12 mouse cellular contexts compared by ENCODE assay signal in the genomic region with DNA sequence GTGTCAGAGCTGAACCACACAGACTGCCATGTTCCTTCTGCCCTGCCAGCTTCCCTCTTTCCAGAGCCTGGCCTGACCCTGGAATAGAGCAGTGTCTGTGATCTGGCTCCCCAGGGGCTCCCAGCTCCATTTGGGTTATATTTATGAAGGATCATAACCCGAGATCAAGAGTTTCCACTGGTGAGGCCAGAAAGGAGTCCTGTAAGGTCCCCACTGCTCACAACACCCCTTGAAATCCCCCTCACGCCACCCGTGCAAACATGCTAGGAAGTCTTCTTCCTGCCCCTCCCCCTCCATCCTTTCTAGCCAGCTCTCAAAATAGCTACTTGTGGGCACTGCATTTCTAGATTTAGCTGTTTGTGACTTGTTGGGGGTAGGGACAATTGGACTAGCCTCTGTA. TPM values are rescaled to one million over a fixed set of nuclear protein-coding genes. Genes with fewer than 3 reads are reported as not detected.
A peak's percentile ranks its signal among the peaks of the same experiment; 100 is the strongest.
DNase-seq lines count a peak whose midpoint lies in the region; ATAC-seq and TF ChIP-seq lines count a peak whose summit lies in the region.
"Had no signal": no experiment of that assay in that cellular context is flagged by ENCODE, and none has a peak within 500 bp of the region (broad histone marks: within the 10 kb centered on the region; RNA-seq: fewer than 3 reads in every experiment).

No protein-coding gene starts in this region.

- H3K27ac ChIP-seq in liver, postnatal 0 days (ENCODE audit: low read depth) = no peak overlapping the region
- no peak overlapping the region for H3K27ac ChIP-seq in liver, embryonic 11.5 days (ENCODE audit: low read depth, low read length)
- H3K27ac ChIP-seq in heart, embryonic 16.5 days (ENCODE audit: low read length) = peak overlapping the region; percentile 82
- peak overlapping the region; percentile 97 for H3K27ac ChIP-seq in macrophage
- H3K27ac ChIP-seq: hindbrain, embryonic 12.5 days had no signal

- no peak for DNase-seq in liver, postnatal 0 days
- DNase-seq in liver, embryonic 11.5 days (ENCODE audit: low spot score) = no peak
- DNase-seq in gastrocnemius, postnatal 25 days = peak; percentile 19
- no peak for DNase-seq in testis, postnatal 10 days (ENCODE audit: low spot score)

- H3K27me3 ChIP-seq in liver, postnatal 0 days (ENCODE audit: insufficient read depth, low read length) = no peaks in the 10 kb centered on the region
- H3K27me3 ChIP-seq in liver, embryonic 11.5 days (replicated peaks; ENCODE audit: control insufficient read depth, insufficient read depth, low read length) = no peaks in the 10 kb centered on the region
- H3K27me3 ChIP-seq in heart, embryonic 16.5 days (ENCODE audit: control insufficient read depth, insufficient read depth, low read length) = no peaks in the 10 kb centered on the region
- H3K27me3 ChIP-seq: hindbrain, embryonic 12.5 days; Patski had no signal

- ATAC-seq in liver, postnatal 0 days = 0 out of 2 replicates have a peak, but pooled peaks have one; percentile 17
- ATAC-seq in liver, embryonic 11.5 days (replicated peaks; ENCODE audit: low FRiP score) = no peak
- peak; percentile 70 for ATAC-seq in heart, embryonic 16.5 days (replicated peaks; ENCODE audit: extremely low read depth, insufficient read depth, low FRiP score)
- no peak for ATAC-seq in monocyte, adult 5-6 weeks (replicated peaks; ENCODE audit: insufficient number of reproducible peaks, low FRiP score, low TSS enrichment, poor library complexity, severe bottlenecking)
- ATAC-seq: Patski had no signal

- 43% methylated on average over 3 of the region's 3 CpGs for WGBS in liver, postnatal 0 days (ENCODE audit: insufficient replicate concordance)
- 34% methylated on average over 3 of the region's 3 CpGs for WGBS in liver, embryonic 11.5 days
- WGBS in heart, embryonic 16.5 days = 22% methylated on average over 3 of the region's 3 CpGs
- WGBS in macrophage (ENCODE audit: missing documents) = 3% methylated on average over 3 of the region's 3 CpGs

- peaks cover 3% of the 10 kb centered on the region; the same call in 1 of the 2 replicates for H3K4me1 ChIP-seq in liver, postnatal 0 days (ENCODE audit: insufficient read depth)
- peaks cover 3% of the 10 kb centered on the region; the same call in 1 of the 2 replicates for H3K4me1 ChIP-seq in liver, embryonic 11.5 days (replicated peaks; ENCODE audit: control insufficient read depth, insufficient read depth, low read length)
- peaks cover 30% of the 10 kb centered on the region for H3K4me1 ChIP-seq in heart, embryonic 16.5 days (ENCODE audit: control insufficient read depth, insufficient read depth, low read length)

- no peaks in the 10 kb centered on the region for H3K9me3 ChIP-seq in liver, postnatal 0 days (ENCODE audit: low read length)
- no peaks in the 10 kb centered on the region for H3K9me3 ChIP-seq in liver, embryonic 11.5 days (ENCODE audit: control insufficient read depth, low read length)
- no peaks in the 10 kb centered on the region for H3K9me3 ChIP-seq in heart, embryonic 16.5 days (replicated peaks; ENCODE audit: control insufficient read depth, low read length)
- H3K9me3 ChIP-seq: hindbrain, embryonic 12.5 days had no signal

- no peaks in the 10 kb centered on the region for H3K36me3 ChIP-seq in liver, postnatal 0 days (replicated peaks; ENCODE audit: insufficient read depth, low read length)
- H3K36me3 ChIP-seq in liver, embryonic 11.5 days (ENCODE audit: control insufficient read depth, insufficient read depth, low read length) = no peaks in the 10 kb centered on the region
- no peaks in the 10 kb centered on the region for H3K36me3 ChIP-seq in heart, embryonic 16.5 days (ENCODE audit: control insufficient read depth, insufficient read depth)
- no peaks in the 10 kb centered on the region for H3K36me3 ChIP-seq in macrophage (ENCODE audit: inconsistent target)
- H3K36me3 ChIP-seq: hindbrain, embryonic 12.5 days had no signal

- no peak overlapping the region for H3K4me3 ChIP-seq in liver, postnatal 0 days (ENCODE audit: low read depth, low read length)
- no peak overlapping the region for H3K4me3 ChIP-seq in liver, embryonic 11.5 days (ENCODE audit: low read depth, low read length)
- no peak overlapping the region for H3K4me3 ChIP-seq in heart, embryonic 16.5 days (ENCODE audit: low read length)
- H3K4me3 ChIP-seq in macrophage (ENCODE audit: inconsistent target) = no peak overlapping the region
- H3K4me3 ChIP-seq: erythroblast, embryonic 14.5 days; hindbrain, embryonic 12.5 days had no signal

- no peak for TF ChIP-seq CTCF in liver, postnatal 0 days (IDR thresholded peaks at IDR 0.05; ENCODE audit: low read depth)

- H3K4me2 ChIP-seq in liver, postnatal 0 days (ENCODE audit: low read depth, low read length) = no peak overlapping the region
- H3K4me2 ChIP-seq in liver, embryonic 11.5 days = no peak overlapping the region
- peak overlapping the region; percentile 16; the same call in 1 of the 2 replicates for H3K4me2 ChIP-seq in heart, embryonic 16.5 days (ENCODE audit: low read depth, low read length)
- H3K4me2 ChIP-seq: hindbrain, embryonic 12.5 days had no signal

- no peak overlapping the region; the same call in 1 of the 2 replicates for H3K9ac ChIP-seq in liver, postnatal 0 days (replicated peaks)
- H3K9ac ChIP-seq in liver, embryonic 11.5 days (ENCODE audit: low read depth, low read length) = no peak overlapping the region
- H3K9ac ChIP-seq in heart, embryonic 16.5 days (ENCODE audit: low read length) = no peak overlapping the region
- H3K9ac ChIP-seq: hindbrain, embryonic 12.5 days had no signal

- peak; percentile 3; the same call in 1 of the 2 replicates for TF ChIP-seq EP300 in liver, postnatal 0 days (IDR thresholded peaks at IDR 0.05; ENCODE audit: low read depth)

- H3K79me2 ChIP-seq in macrophage (ENCODE audit: inconsistent target) = peaks cover 56% of the 10 kb centered on the region

RNA-seq across cellular contexts. Expression of a gene that starts 12.4 kb away (rescaled TPM):
- polyA plus RNA-seq in liver, postnatal 0 days (2015; fragmentation: Nextera tagmentation; extraction: Ambion mirVana) = 6.7 and 8.2 TPM in 2 replicates
- polyA plus RNA-seq in liver, embryonic 11.5 days (2014; fragmentation: Nextera tagmentation; extraction: Ambion mirVana) = 1.2 and 1.9 TPM in 2 replicates
- total RNA-seq in gastrocnemius, postnatal 25 days (2021) = 10 to 100 TPM; 15.0 to 48.8 TPM
- 48.9 and 57.2 TPM in 2 replicates for polyA plus RNA-seq in heart, embryonic 16.5 days (2015; fragmentation: Nextera tagmentation; extraction: Ambion mirVana)
- total RNA-seq in macrophage (2018; cell fraction: chromatin; rRNA removed) = 1 to 10 TPM in 5 of 26 experiments, under 1 TPM in 9, not detected in 12; 0.50 to 5.0 (median 0.83) TPM
- 10 to 100 TPM in 22 of 26 experiments, 1 to 10 TPM in 4; 8.0 to 69.3 (median 26.9) TPM for total RNA-seq in macrophage (2018; cell fraction: cytosol; rRNA removed)
- total RNA-seq in macrophage (2018; cell fraction: nucleus; rRNA removed) = 10 to 100 TPM in 3 of 26 experiments, 1 to 10 TPM in 23; 1.0 to 16.8 (median 4.3) TPM
- 46.6 to 83.8 TPM (median 63.3 TPM) in 3 replicates for polyA plus RNA-seq in macrophage (2018)
- total RNA-seq in monocyte, adult 5-6 weeks (2017) = 0.29 to 2.0 TPM in 2 of 3 replicates, not detected in the other
- polyA plus RNA-seq: erythroblast, embryonic 14.5 days had no signal

RNA-seq across cellular contexts. Expression of a gene that starts 30.1 kb away (rescaled TPM):
- polyA plus RNA-seq in liver, postnatal 0 days (2015; fragmentation: Nextera tagmentation; extraction: Ambion mirVana) = 49.6 and 53.1 TPM in 2 replicates
- polyA plus RNA-seq in liver, embryonic 11.5 days (2014; fragmentation: Nextera tagmentation; extraction: Ambion mirVana) = 0.16 TPM in 2 replicates
- not detected for total RNA-seq in gastrocnemius, postnatal 25 days (2021)
- polyA plus RNA-seq in heart, embryonic 16.5 days (2015; fragmentation: Nextera tagmentation; extraction: Ambion mirVana) = 0.35 and 0.43 TPM in 2 replicates
- total RNA-seq in macrophage (2018; cell fraction: chromatin; rRNA removed) = under 1 TPM in 4 of 26 experiments, not detected in 22; 0.19 to 0.37 (median 0.26) TPM
- total RNA-seq in macrophage (2018; cell fraction: cytosol; rRNA removed) = under 1 TPM in 3 of 26 experiments, not detected in 23; 0.03 to 0.10 (median 0.05) TPM
- under 1 TPM in 5 of 26 experiments, not detected in 21; 0.22 to 0.44 (median 0.34) TPM for total RNA-seq in macrophage (2018; cell fraction: nucleus; rRNA removed)
- 0.13 TPM in 1 of 3 replicates, not detected in the others for polyA plus RNA-seq in macrophage (2018)
- total RNA-seq in monocyte, adult 5-6 weeks (2017) = 0.19 to 0.86 TPM in 2 of 3 replicates, not detected in the other
- total RNA-seq: layer of hippocampus, postnatal 10 days had no signal
- polyA plus RNA-seq: erythroblast, embryonic 14.5 days had no signal

RNA-seq across cellular contexts. Expression of a gene that starts 33.1 kb away (rescaled TPM):
- polyA plus RNA-seq in liver, postnatal 0 days (2015; fragmentation: Nextera tagmentation; extraction: Ambion mirVana) = 0.05 and 0.12 TPM in 2 replicates
- 0.14 TPM in 1 of 2 replicates, not detected in the other for polyA plus RNA-seq in liver, embryonic 11.5 days (2014; fragmentation: Nextera tagmentation; extraction: Ambion mirVana)
- total RNA-seq in gastrocnemius, postnatal 25 days (2021) = 100 to 1,000 TPM in 1 of 2 experiments, 10 to 100 TPM in 1; 99.1 to 120 TPM
- 0.44 and 1.1 TPM in 2 replicates for polyA plus RNA-seq in heart, embryonic 16.5 days (2015; fragmentation: Nextera tagmentation; extraction: Ambion mirVana)
- total RNA-seq in macrophage (2018; cell fraction: chromatin; rRNA removed) = not detected
- total RNA-seq in macrophage (2018; cell fraction: cytosol; rRNA removed) = under 1 TPM in 18 of 26 experiments, not detected in 8; 0.03 to 0.34 (median 0.10) TPM
- not detected for total RNA-seq in macrophage (2018; cell fraction: nucleus; rRNA removed)
- 0.25 TPM in 1 of 3 replicates, not detected in the others for polyA plus RNA-seq in macrophage (2018)
- total RNA-seq in monocyte, adult 5-6 weeks (2017) = not detected in 3 replicates
- total RNA-seq: layer of hippocampus, postnatal 10 days had no signal
- polyA plus RNA-seq: erythroblast, embryonic 14.5 days; neural tube, embryonic 14.5 days had no signal

RNA-seq across cellular contexts. Expression of a gene that starts 33.2 kb away (rescaled TPM):
- 207 and 212 TPM in 2 replicates for polyA plus RNA-seq in liver, postnatal 0 days (2015; fragmentation: Nextera tagmentation; extraction: Ambion mirVana)
- 261 and 281 TPM in 2 replicates for polyA plus RNA-seq in liver, embryonic 11.5 days (2014; fragmentation: Nextera tagmentation; extraction: Ambion mirVana)
- 100 to 1,000 TPM; 692 to 785 TPM for total RNA-seq in gastrocnemius, postnatal 25 days (2021)
- polyA plus RNA-seq in heart, embryonic 16.5 days (2015; fragmentation: Nextera tagmentation; extraction: Ambion mirVana) = 622 and 629 TPM in 2 replicates
- 10 to 100 TPM in 13 of 26 experiments, 1 to 10 TPM in 13; 2.4 to 22.3 (median 9.5) TPM for total RNA-seq in macrophage (2018; cell fraction: chromatin; rRNA removed)
- total RNA-seq in macrophage (2018; cell fraction: cytosol; rRNA removed) = 100 to 1,000 TPM in 21 of 26 experiments, 10 to 100 TPM in 5; 89.9 to 124 (median 112) TPM
- 10 to 100 TPM; 11.5 to 60.4 (median 34.4) TPM for total RNA-seq in macrophage (2018; cell fraction: nucleus; rRNA removed)
- polyA plus RNA-seq in macrophage (2018) = 81.5 to 101 TPM (median 100 TPM) in 3 replicates
- 15.7 to 38.4 TPM (median 25.1 TPM) in 3 replicates for total RNA-seq in monocyte, adult 5-6 weeks (2017)

RNA-seq across cellular contexts. Expression of a gene that starts 38.7 kb away (rescaled TPM):
- 5.7 and 6.6 TPM in 2 replicates for polyA plus RNA-seq in liver, postnatal 0 days (2015; fragmentation: Nextera tagmentation; extraction: Ambion mirVana)
- 32.3 and 32.4 TPM in 2 replicates for polyA plus RNA-seq in liver, embryonic 11.5 days (2014; fragmentation: Nextera tagmentation; extraction: Ambion mirVana)
- 10 to 100 TPM; 52.0 to 52.5 TPM for total RNA-seq in gastrocnemius, postnatal 25 days (2021)
- 60.7 and 68.9 TPM in 2 replicates for polyA plus RNA-seq in heart, embryonic 16.5 days (2015; fragmentation: Nextera tagmentation; extraction: Ambion mirVana)
- 10 to 100 TPM; 10.1 to 72.2 (median 32.8) TPM for total RNA-seq in macrophage (2018; cell fraction: chromatin; rRNA removed)
- 10 to 100 TPM; 14.6 to 28.8 (median 22.2) TPM for total RNA-seq in macrophage (2018; cell fraction: cytosol; rRNA removed)
- 10 to 100 TPM; 13.0 to 48.9 (median 29.2) TPM for total RNA-seq in macrophage (2018; cell fraction: nucleus; rRNA removed)
- polyA plus RNA-seq in macrophage (2018) = 13.6 to 38.3 TPM (median 28.2 TPM) in 3 replicates
- total RNA-seq in monocyte, adult 5-6 weeks (2017) = 5.0 to 10.2 TPM (median 9.3 TPM) in 3 replicates

Comparison
In these comparisons a context has a peak if more than half of its experiments do, and no peak if none do; other contexts are left out.
1. ATAC-seq: peak in liver, postnatal 0 days (single experiment) and heart, embryonic 16.5 days (single experiment); none in liver, embryonic 11.5 days (single experiment) and monocyte, adult 5-6 weeks (single experiment).
2. RNA of a gene that starts 30.1 kb away (polyA plus RNA-seq): 49.6 to 53.1 TPM in liver, postnatal 0 days; 0.35 to 0.43 TPM in heart, embryonic 16.5 days, 0.16 TPM in liver, embryonic 11.5 days and 0.13 TPM in macrophage; every median in the first group is over 10 times any median in the second.
3. H3K27ac ChIP-seq: peak in heart, embryonic 16.5 days (single experiment) and macrophage (single experiment); none in liver, postnatal 0 days (single experiment) and liver, embryonic 11.5 days (single experiment).